Mouse (Mus musculus) embryonic facial prominence, embryonic 13.5 days (tissue): ENCODE measurements around the gene Kctd21. TPM values are rescaled to one million over a fixed set of nuclear protein-coding genes. Genes with fewer than 3 reads are reported as not detected.

Source experiments
- ATAC-seq: fragments of 200-750 bp; cut with Nextera tagmentation; 2 replicates; pipeline ENCODE4 v1.8.0; 2017; ENCODE audit warnings: low read depth; ENCODE audit not compliant: insufficient number of reproducible peaks, insufficient read depth, low FRiP score, low TSS enrichment
- H3K27ac ChIP-seq: fragments of 300-500 bp; sonication (generic); 2 replicates; pipeline ENCODE4 v1.5.1; 2015; ENCODE audit warnings: moderate library complexity, mild to moderate bottlenecking, inconsistent platforms
- H3K27me3 ChIP-seq: fragments of 300-500 bp; sonication (generic); 2 replicates; pipeline ENCODE4 v1.6.1; 2015; ENCODE audit warnings: mild to moderate bottlenecking, inconsistent platforms
- H3K36me3 ChIP-seq: fragments of 300-500 bp; sonication (generic); 2 replicates; pipeline ENCODE4 v1.6.1; 2015; ENCODE audit warnings: mild to moderate bottlenecking, inconsistent platforms
- H3K4me1 ChIP-seq: fragments of 300-500 bp; sonication (generic); 2 replicates; pipeline ENCODE4 v1.6.1; 2015; ENCODE audit warnings: inconsistent platforms
- H3K4me2 ChIP-seq: fragments of 300-500 bp; sonication (generic); 2 replicates; pipeline ENCODE4 v1.6.1; 2015; ENCODE audit warnings: moderate library complexity, mild to moderate bottlenecking, inconsistent platforms
- H3K4me3 ChIP-seq: fragments of 300-500 bp; sonication (generic); 2 replicates; pipeline ENCODE4 v1.5.1; 2015; ENCODE audit warnings: mild to moderate bottlenecking, inconsistent platforms
- H3K9ac ChIP-seq: fragments of 300-500 bp; sonication (generic); 2 replicates; pipeline ENCODE4 v1.6.1; 2015; ENCODE audit warnings: mild to moderate bottlenecking, inconsistent platforms
- H3K9me3 ChIP-seq: fragments of 300-500 bp; sonication (generic); 2 replicates; pipeline ENCODE4 v1.6.1; 2016; ENCODE audit warnings: inconsistent platforms
- WGBS: fragments of 180-500 bp; shearing (Covaris S2); methylation state at CpG from one replicate; pipeline ENCODE4 v1.1.7; 2015; ENCODE audit warnings: mixed read lengths; 5-methylcytosine and 5-hydroxymethylcytosine counted together
- polyA plus RNA-seq: library from polyadenylated mRNA; unstranded; fragments of >200 nt; fragmentation: Nextera tagmentation; extraction: Ambion mirVana; gene quantifications from 2 replicates; pipeline ENCODE4 v1.2.1, GENCODE M21; 2015

Gene Kctd21
- polyA plus RNA-seq, 1 experiment from 2014 or later = 3.8 TPM

GRCm38 (mm10) chr7:97340907-97341849, 9.1 kb downstream of the Kctd21 start:
- H3K36me3 ChIP-seq = no peaks in the 10 kb centered on the region
- H3K27me3 ChIP-seq = no peaks in the 10 kb centered on the region
- 0 out of 2 replicates have a peak, but pooled peaks cover 5% of the 10 kb centered on the region for H3K9me3 ChIP-seq
- 67% methylated on average over 18 of the region's 18 CpGs for WGBS
- ATAC-seq = no peak
- H3K4me2 ChIP-seq = no peak overlapping the region
- H3K9ac ChIP-seq = no peak overlapping the region
- H3K4me1 ChIP-seq = peaks cover 15% of the 10 kb centered on the region
- H3K27ac ChIP-seq = no peak overlapping the region
- no peak overlapping the region for H3K4me3 ChIP-seq

GRCm38 (mm10) chr7:97342961-97343360, 10.8 kb downstream of the Kctd21 start:
- Histone ChIP-seq H3K36me3 (peaks cover 7% of the 10 kb centered on the region), H3K27me3 (no peaks in the 10 kb centered on the region), H3K4me2 (no peak overlapping the region), H3K9me3 (0 out of 2 replicates have a peak, but pooled peaks cover 5% of the 10 kb centered on the region), H3K4me1 (peaks cover 15% of the 10 kb centered on the region), H3K9ac (no peak overlapping the region), H3K4me3 (no peak overlapping the region), H3K27ac (no peak overlapping the region)
- 76% methylated on average over 2 of the region's 2 CpGs for WGBS
- no peak for ATAC-seq

- no peak overlapping the region for H3K4me3 ChIP-seq
- H3K9ac ChIP-seq = no peak overlapping the region
- peaks cover 17% of the 10 kb centered on the region for H3K36me3 ChIP-seq
- no peak overlapping the region for H3K4me2 ChIP-seq
- no peak for ATAC-seq
- H3K27me3 ChIP-seq = no peaks in the 10 kb centered on the region
- peaks cover 15% of the 10 kb centered on the region for H3K4me1 ChIP-seq
- WGBS = 85% methylated on average over 2 of the region's 2 CpGs
- 0 out of 2 replicates have a peak, but pooled peaks cover 5% of the 10 kb centered on the region for H3K9me3 ChIP-seq
- no peak overlapping the region for H3K27ac ChIP-seq
Measured at GRCm38 (mm10) chr7:97344655-97345054, 12.5 kb downstream of the Kctd21 start.

- Histone ChIP-seq H3K27ac (no peak overlapping the region), H3K4me3 (no peak overlapping the region), H3K4me2 (no peak overlapping the region), H3K36me3 (peaks cover 17% of the 10 kb centered on the region), H3K27me3 (no peaks in the 10 kb centered on the region), H3K4me1 (peaks cover 15% of the 10 kb centered on the region), H3K9ac (no peak overlapping the region), H3K9me3 (no peaks in the 10 kb centered on the region)
- no peak for ATAC-seq
- 47% methylated on average over 10 of the region's 10 CpGs for WGBS
Measured at GRCm38 (mm10) chr7:97345229-97345871, 13.2 kb downstream of the Kctd21 start.

- ATAC-seq = no peak
- no peak overlapping the region for H3K9ac ChIP-seq
- peaks cover 15% of the 10 kb centered on the region for H3K4me1 ChIP-seq
- 71% methylated on average over 9 of the region's 9 CpGs for WGBS
- H3K4me3 ChIP-seq = no peak overlapping the region
- H3K4me2 ChIP-seq = no peak overlapping the region
- H3K27me3 ChIP-seq = no peaks in the 10 kb centered on the region
- H3K36me3 ChIP-seq = peaks cover 17% of the 10 kb centered on the region
- H3K9me3 ChIP-seq = no peaks in the 10 kb centered on the region
- H3K27ac ChIP-seq = no peak overlapping the region
Measured at GRCm38 (mm10) chr7:97346111-97346821, 14.1 kb downstream of the Kctd21 start.

GRCm38 (mm10) chr7:97346822-97347166, 14.7 kb downstream of the Kctd21 start:
- Histone ChIP-seq H3K9me3 (no peaks in the 10 kb centered on the region), H3K9ac (no peak overlapping the region), H3K4me3 (no peak overlapping the region), H3K4me2 (no peak overlapping the region), H3K27me3 (no peaks in the 10 kb centered on the region), H3K4me1 (peaks cover 15% of the 10 kb centered on the region), H3K27ac (no peak overlapping the region), H3K36me3 (peaks cover 17% of the 10 kb centered on the region)
- no peak for ATAC-seq
- 79% methylated on average over 4 of the region's 4 CpGs for WGBS

- Histone ChIP-seq H3K9ac (no peak overlapping the region), H3K27ac (no peak overlapping the region), H3K27me3 (no peaks in the 10 kb centered on the region), H3K4me1 (peaks cover 15% of the 10 kb centered on the region), H3K4me2 (no peak overlapping the region), H3K4me3 (no peak overlapping the region), H3K9me3 (no peaks in the 10 kb centered on the region), H3K36me3 (peaks cover 17% of the 10 kb centered on the region)
- no peak for ATAC-seq
- 95% methylated on average over 15 of the region's 15 CpGs for WGBS
Measured at GRCm38 (mm10) chr7:97347464-97347863, 15.3 kb downstream of the Kctd21 start.

- H3K4me3 ChIP-seq = no peak overlapping the region
- H3K4me2 ChIP-seq = no peak overlapping the region
- no peaks in the 10 kb centered on the region for H3K27me3 ChIP-seq
- H3K36me3 ChIP-seq = peaks cover 17% of the 10 kb centered on the region
- no peak overlapping the region for H3K27ac ChIP-seq
- H3K9ac ChIP-seq = no peak overlapping the region
- 81% methylated on average over 3 of the region's 3 CpGs for WGBS
- ATAC-seq = no peak
- no peaks in the 10 kb centered on the region for H3K9me3 ChIP-seq
- peaks cover 15% of the 10 kb centered on the region for H3K4me1 ChIP-seq
Measured at GRCm38 (mm10) chr7:97348318-97348717, 16.2 kb downstream of the Kctd21 start.

GRCm38 (mm10) chr7:97348836-97349235, 16.7 kb downstream of the Kctd21 start:
- 76% methylated on average over 5 of the region's 5 CpGs for WGBS
- Histone ChIP-seq H3K4me2 (no peak overlapping the region), H3K9ac (no peak overlapping the region), H3K4me3 (no peak overlapping the region), H3K9me3 (no peaks in the 10 kb centered on the region), H3K27ac (no peak overlapping the region), H3K4me1 (peaks cover 15% of the 10 kb centered on the region), H3K27me3 (no peaks in the 10 kb centered on the region), H3K36me3 (peaks cover 17% of the 10 kb centered on the region)
- ATAC-seq = no peak

- H3K4me2 ChIP-seq = no peak overlapping the region
- ATAC-seq = no peak
- H3K27ac ChIP-seq = no peak overlapping the region
- H3K36me3 ChIP-seq = peaks cover 17% of the 10 kb centered on the region
- no peak overlapping the region for H3K4me3 ChIP-seq
- no peak overlapping the region for H3K9ac ChIP-seq
- 85% methylated on average over 6 of the region's 6 CpGs for WGBS
- H3K9me3 ChIP-seq = no peaks in the 10 kb centered on the region
- no peaks in the 10 kb centered on the region for H3K27me3 ChIP-seq
- peaks cover 15% of the 10 kb centered on the region for H3K4me1 ChIP-seq
Measured at GRCm38 (mm10) chr7:97349438-97349837, 17.3 kb downstream of the Kctd21 start.

- H3K4me1 ChIP-seq = peaks cover 2% of the 10 kb centered on the region; the same call in 1 of the 2 replicates
- 89% methylated on average over 5 of the region's 5 CpGs for WGBS
- H3K9ac ChIP-seq = no peak overlapping the region
- no peak overlapping the region for H3K4me3 ChIP-seq
- H3K27me3 ChIP-seq = no peaks in the 10 kb centered on the region
- no peak overlapping the region for H3K4me2 ChIP-seq
- no peaks in the 10 kb centered on the region for H3K9me3 ChIP-seq
- ATAC-seq = no peak
- no peak overlapping the region for H3K27ac ChIP-seq
- H3K36me3 ChIP-seq = peaks cover 17% of the 10 kb centered on the region
Measured at GRCm38 (mm10) chr7:97350891-97351290, 18.8 kb downstream of the Kctd21 start.
